Mouse (Mus musculus): ENCODE measurements at regions not wholly inside any gene's neighbourhood (a gene's known extent, or its start where the extent isn't known, plus 50 kb on each side); places are given as distances from the start of the nearest gene placed in this dataset.

GRCm38 (mm10) chr13:106562588-106562987 lies 374.2 kb downstream of the Ipo11 start:
- DNase-seq (ENCODE audit: inconsistent age in 2 of 2, low spot score in 1 of 2) = no peak

- no peak for DNase-seq (ENCODE audit: inconsistent age in 2 of 2, low spot score in 1 of 2)
Observed at GRCm38 (mm10) chr13:106562161-106562560, 374.6 kb downstream of the Ipo11 start.

DNA sequence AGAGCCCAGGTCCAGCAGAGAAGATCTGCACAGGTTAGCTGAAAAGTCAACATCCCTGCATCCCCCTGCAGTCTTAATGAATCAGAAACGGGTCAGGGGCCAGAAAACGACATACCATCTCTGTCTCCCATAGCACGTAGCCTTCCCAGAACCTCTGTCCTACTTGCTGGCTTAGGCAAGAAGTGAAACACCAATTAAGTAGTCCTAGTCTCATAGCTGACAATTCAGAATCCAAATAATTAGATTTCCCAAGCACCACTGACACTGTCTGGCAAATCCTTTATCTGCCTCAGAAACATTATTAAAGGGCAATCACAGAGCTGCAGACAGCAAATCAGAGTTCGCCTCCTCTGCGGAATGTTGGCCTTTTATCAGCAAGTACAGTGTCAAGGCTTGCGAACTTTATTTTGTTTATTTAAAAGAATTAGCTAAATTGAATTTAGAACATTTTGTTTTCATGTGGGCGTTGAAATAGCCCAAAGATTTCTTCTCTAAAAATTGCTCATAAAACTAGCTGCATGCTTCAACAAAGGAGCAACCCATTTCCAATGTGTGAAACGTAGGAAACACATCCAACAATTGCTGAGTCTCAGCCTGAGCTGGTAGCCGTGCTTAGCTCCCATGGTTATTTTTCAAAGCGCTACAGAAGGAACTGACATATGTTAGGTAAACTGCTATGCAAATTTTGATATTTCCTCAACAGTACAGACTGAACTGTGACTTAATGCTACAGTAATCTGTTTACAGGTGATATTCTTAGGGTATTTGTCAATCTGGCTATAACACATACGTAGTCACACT lies 411.2 kb downstream of the Ipo11 start:
- no peak for DNase-seq (ENCODE audit: inconsistent age in 2 of 2, low spot score in 1 of 2)

- no peak for DNase-seq (ENCODE audit: inconsistent age in 2 of 2, low spot score in 1 of 2)
Observed at GRCm38 (mm10) chr13:106514510-106515169, 422.1 kb downstream of the Ipo11 start.

- DNase-seq (ENCODE audit: inconsistent age in 2 of 2, low spot score in 1 of 2) = no peak
Observed at GRCm38 (mm10) chr13:106513669-106514068, 423.1 kb downstream of the Ipo11 start.

GRCm38 (mm10) chr13:106510435-106510834 lies 426.3 kb downstream of the Ipo11 start:
- no peak for DNase-seq (ENCODE audit: inconsistent age in 2 of 2, low spot score in 1 of 2)

DNA sequence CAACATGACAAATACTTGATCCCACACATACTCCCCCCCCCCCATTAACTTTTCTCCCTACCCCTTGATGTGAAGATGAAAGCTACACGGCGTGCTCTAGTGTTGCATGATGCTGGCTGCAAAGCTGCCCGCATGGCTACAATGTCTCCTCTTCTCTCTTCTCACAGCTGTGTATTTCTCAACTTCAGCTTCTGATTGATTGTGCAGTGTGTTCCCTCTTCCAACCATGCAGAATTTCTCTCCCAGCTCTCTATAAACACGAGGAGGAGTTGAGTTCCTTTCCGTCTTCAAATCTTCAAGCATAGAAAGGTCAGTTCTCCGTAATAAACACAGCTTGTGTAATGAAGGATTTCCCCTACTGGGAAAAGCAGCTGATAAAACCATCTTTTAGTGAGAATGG lies 435.5 kb downstream of the Ipo11 start:
- no peak for DNase-seq (ENCODE audit: inconsistent age in 2 of 2, low spot score in 1 of 2)

GRCm38 (mm10) chr13:106471264-106471663 lies 465.5 kb downstream of the Ipo11 start:
- DNase-seq (ENCODE audit: inconsistent age in 2 of 2, low spot score in 1 of 2) = no peak

DNA sequence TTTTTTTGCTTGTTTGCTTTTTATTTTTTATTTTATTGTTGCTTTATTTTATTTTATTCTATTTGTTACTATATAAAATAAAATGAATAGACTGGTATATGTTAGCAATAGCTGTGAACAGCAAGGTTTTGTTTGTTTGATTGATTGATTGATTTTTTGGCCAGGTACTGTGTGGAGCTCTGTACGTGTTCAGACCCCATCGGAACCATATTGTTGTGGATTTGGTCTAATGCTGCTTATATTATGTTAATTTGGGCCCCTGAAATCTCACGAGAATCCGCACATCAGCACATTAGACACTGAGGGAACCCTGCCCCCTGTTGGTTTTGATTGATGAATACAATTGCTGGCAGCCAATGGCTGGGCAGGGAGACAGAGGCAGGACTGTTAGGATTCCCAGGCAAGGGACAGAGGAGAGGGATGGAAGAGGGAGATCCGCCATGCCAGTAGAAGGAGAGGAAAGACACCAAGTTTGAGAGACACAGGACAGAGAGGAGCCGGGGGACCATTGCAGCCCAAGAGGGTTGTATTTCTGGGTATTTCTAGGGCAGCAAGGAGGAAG lies 482.3 kb downstream of the Ipo11 start:
- DNase-seq (ENCODE audit: inconsistent age in 2 of 2, low spot score in 1 of 2) = no peak

GRCm38 (mm10) chr13:106432165-106432564 lies 504.6 kb downstream of the Ipo11 start:
- DNase-seq (ENCODE audit: inconsistent age in 2 of 2, low spot score in 1 of 2) = no peak

DNA sequence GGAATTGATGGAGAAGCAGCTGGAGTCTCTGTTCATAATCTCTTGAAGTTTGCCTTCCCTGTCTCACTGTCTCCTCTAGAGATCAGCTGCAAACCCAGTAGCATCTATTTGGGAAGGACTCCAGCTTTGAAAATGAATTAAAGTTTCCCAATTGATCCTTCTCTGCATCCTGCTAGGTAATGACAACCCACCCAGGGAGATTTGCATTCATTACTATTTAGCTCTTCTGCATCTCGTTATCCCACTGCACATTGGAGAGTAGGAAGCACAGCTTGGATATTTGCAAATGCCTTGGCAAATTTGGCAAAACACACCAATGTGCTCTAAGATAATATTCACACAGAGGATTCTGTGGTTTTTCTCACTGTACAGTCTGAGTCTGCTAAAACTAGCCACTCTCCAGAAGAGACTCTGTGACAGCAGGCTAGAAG lies 530.1 kb downstream of the Ipo11 start:
- no peak for DNase-seq (ENCODE audit: inconsistent age in 2 of 2, low spot score in 1 of 2)

- DNase-seq (ENCODE audit: inconsistent age in 2 of 2, low spot score in 1 of 2) = no peak
Observed at GRCm38 (mm10) chr13:106392642-106393041, 544.1 kb downstream of the Ipo11 start.

- no peak for DNase-seq (ENCODE audit: inconsistent age in 2 of 2, low spot score in 1 of 2)
Observed at GRCm38 (mm10) chr13:106388634-106389033, 548.1 kb downstream of the Ipo11 start.

- DNase-seq (ENCODE audit: inconsistent age in 2 of 2, low spot score in 1 of 2) = no peak
Observed at GRCm38 (mm10) chr13:106367589-106367988, 569.2 kb downstream of the Ipo11 start.

DNA sequence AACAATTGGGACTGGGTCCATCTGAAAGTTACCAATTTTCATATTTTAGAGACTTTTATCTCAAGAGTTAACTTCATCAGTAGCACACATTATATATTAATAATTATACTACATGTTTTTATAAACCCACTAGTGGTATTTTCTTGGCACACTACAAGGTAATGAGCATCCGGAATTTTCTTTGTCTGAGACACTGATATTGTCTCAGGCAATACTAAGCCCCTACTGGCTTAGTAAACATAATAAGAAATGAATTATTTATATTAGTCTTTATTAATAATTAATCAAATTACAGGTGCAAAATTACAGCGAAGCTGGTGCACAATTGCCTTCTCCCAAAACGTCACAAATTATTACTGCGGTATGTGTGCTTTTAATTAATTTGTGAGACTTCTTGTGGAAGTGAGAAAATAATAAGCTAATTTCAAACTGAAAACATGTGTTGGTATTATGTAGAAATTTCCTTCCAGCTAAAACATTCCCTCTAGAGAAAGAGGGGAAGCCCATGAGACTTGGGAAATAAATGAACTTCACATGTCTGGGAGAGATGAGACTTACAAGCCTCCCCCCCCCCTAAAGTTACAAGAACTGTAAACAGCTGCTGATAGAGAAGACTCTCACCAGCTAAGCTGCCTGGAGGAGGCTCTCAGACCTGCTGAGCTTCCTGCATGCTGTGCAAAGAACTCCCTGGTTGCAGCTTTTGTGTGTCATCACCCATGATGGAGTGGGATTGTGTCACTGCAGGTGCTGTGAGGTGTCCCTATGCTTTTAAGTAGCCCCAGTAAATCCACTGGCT lies 583.9 kb downstream of the Ipo11 start:
- DNase-seq (ENCODE audit: inconsistent age in 2 of 2, low spot score in 1 of 2) = no peak

GRCm38 (mm10) chr13:106332025-106332424 lies 604.7 kb downstream of the Ipo11 start:
- no peak for DNase-seq (ENCODE audit: inconsistent age in 2 of 2, low spot score in 1 of 2)

GRCm38 (mm10) chr13:106318980-106319379 lies 617.8 kb downstream of the Ipo11 start:
- no peak for DNase-seq (ENCODE audit: inconsistent age in 2 of 2, low spot score in 1 of 2)

DNA sequence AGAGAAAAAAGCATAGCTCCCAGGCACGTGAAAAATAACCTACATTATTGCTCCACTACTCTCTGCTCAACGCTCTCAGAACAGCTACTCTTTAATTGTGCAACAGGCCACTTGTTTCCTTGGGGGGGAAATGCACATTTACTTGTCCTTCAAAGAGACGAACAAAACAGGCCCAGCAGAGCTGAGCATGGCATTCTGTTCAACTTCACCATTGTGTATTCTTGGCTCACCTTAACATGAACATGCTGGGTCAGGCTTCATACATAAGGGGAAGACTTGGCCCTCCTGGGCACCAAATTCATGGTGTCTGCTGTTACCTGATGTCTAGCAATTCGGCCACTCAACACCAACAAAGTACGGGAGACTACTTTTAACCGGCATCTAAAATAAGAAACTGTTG lies 618.3 kb downstream of the Ipo11 start:
- DNase-seq (ENCODE audit: inconsistent age in 2 of 2, low spot score in 1 of 2) = no peak

GRCm38 (mm10) chr13:106317300-106317699 lies 619.5 kb downstream of the Ipo11 start:
- no peak for DNase-seq (ENCODE audit: inconsistent age in 2 of 2, low spot score in 1 of 2)

GRCm38 (mm10) chr13:106281181-106281580 lies 655.6 kb downstream of the Ipo11 start:
- DNase-seq (ENCODE audit: inconsistent age in 2 of 2, low spot score in 1 of 2) = no peak

- DNase-seq (ENCODE audit: inconsistent age in 2 of 2, low spot score in 1 of 2) = no peak
Observed at GRCm38 (mm10) chr13:106259874-106260273, 676.9 kb downstream of the Ipo11 start.

Measured in adrenal gland, adult (tissue).